Mouse (Mus musculus) induced T-regulatory cell, adult 2 months (primary cell): ENCODE results near the gene Crocc.

ENCODE experiments used
- DNase-seq: peaks from one replicate; pipeline ENCODE4 v3.0.0-alpha.2; 2012; ENCODE audit warnings: low read depth

Crocc gene

GRCm38 (mm10) chr4:141060426-141061301 is at the start of gene Crocc:
Crocc (minus strand) TSS chr4:141060550.
- peak; percentile 100 for DNase-seq

GRCm38 (mm10) chr4:141108196-141108732 is 47.9 kb upstream of the Crocc start:
- DNase-seq = no peak

GRCm38 (mm10) chr4:141106526-141107183 is 46.3 kb upstream of the Crocc start:
- DNase-seq = no peak

GRCm38 (mm10) chr4:141101855-141102254 is 41.5 kb upstream of the Crocc start:
- DNase-seq = peak; percentile 58

- no peak for DNase-seq
Observed at GRCm38 (mm10) chr4:141101291-141101690, 40.9 kb upstream of the Crocc start.

- DNase-seq = no peak
Observed at GRCm38 (mm10) chr4:141099956-141100355, 39.6 kb upstream of the Crocc start.

- no peak for DNase-seq
Observed at GRCm38 (mm10) chr4:141098935-141099334, 38.6 kb upstream of the Crocc start.

- DNase-seq = no peak
Observed at GRCm38 (mm10) chr4:141096710-141097109, 36.4 kb upstream of the Crocc start.

GRCm38 (mm10) chr4:141095016-141095415 is 34.7 kb upstream of the Crocc start:
- DNase-seq = no peak

GRCm38 (mm10) chr4:141088714-141089113 is 28.4 kb upstream of the Crocc start:
- no peak for DNase-seq

GRCm38 (mm10) chr4:141088033-141088432 is 27.7 kb upstream of the Crocc start, which contains the start of gene Spata21:
Spata21 (plus strand) TSS chr4:141088333.
- no peak for DNase-seq

- no peak for DNase-seq
Observed at GRCm38 (mm10) chr4:141086862-141087261, 26.5 kb upstream of the Crocc start.

- no peak for DNase-seq
Observed at GRCm38 (mm10) chr4:141078510-141079137, 18.3 kb upstream of the Crocc start.

- DNase-seq = peak; percentile 98
Observed at GRCm38 (mm10) chr4:141077681-141078509, 17.5 kb upstream of the Crocc start, which contains the start of gene Necap2. Necap2 (minus strand) TSS chr4:141078357.

GRCm38 (mm10) chr4:141076761-141077506 is 16.6 kb upstream of the Crocc start:
- peak; percentile 46 for DNase-seq

GRCm38 (mm10) chr4:141074109-141074508 is 13.8 kb upstream of the Crocc start:
- no peak for DNase-seq

- DNase-seq = no peak
Observed at GRCm38 (mm10) chr4:141073661-141074060, 13.3 kb upstream of the Crocc start.

GRCm38 (mm10) chr4:141072502-141072901 is 12.2 kb upstream of the Crocc start:
- no peak for DNase-seq

- DNase-seq = peak; percentile 82
Observed at GRCm38 (mm10) chr4:141069731-141070130, 9.4 kb upstream of the Crocc start.

GRCm38 (mm10) chr4:141068655-141069054 is 8.3 kb upstream of the Crocc start:
- no peak for DNase-seq
